Mouse (Mus musculus): ENCODE data around the gene Gls2. TPM values are rescaled to one million over a fixed set of nuclear protein-coding genes. Genes with fewer than 3 reads are reported as not detected.

Gls2 gene
- polyA plus RNA-seq (2012; rRNA removed), result 4.7 and 5.8 TPM in 2 replicates

GRCm38 (mm10) chr10:128194024-128194550, at the start of gene Gls2:
Gene Gls2 (plus strand): TSS chr10:128194457.

GRCm38 (mm10) chr10:128179989-128180388, 14.3 kb upstream of the Gls2 start, which contains the start of gene Rbms2:
Gene Rbms2 (minus strand): TSS chr10:128180297.

GRCm38 (mm10) chr10:128211390-128212108, 17.3 kb downstream of the Gls2 start, which contains the start of gene Spryd4:
Gene Spryd4 (minus strand): TSS chr10:128211807.

GRCm38 (mm10) chr10:128225538-128225937, 31.3 kb downstream of the Gls2 start, which contains the start of gene Mip:
Gene Mip (plus strand): TSS chr10:128225838.

GRCm38 (mm10) chr10:128231697-128232419, 37.6 kb downstream of the Gls2 start, which contains the start of gene Timeless:
Gene Timeless (plus strand): TSS chr10:128232065.

GRCm38 (mm10) chr10:128253677-128254255, 59.5 kb downstream of the Gls2 start, which contains the start of gene Apon:
Gene Apon (plus strand): TSS chr10:128254096.

Other genes with a start within 250 kb of the Gls2 start
- gene Hsd17b6, start 186.8 kb upstream of the Gls2 start, polyA plus RNA-seq (2012; rRNA removed), result 0.10 TPM in 1 of 2 replicates, not detected in the other
- gene Prim1, start 179.3 kb upstream of the Gls2 start, polyA plus RNA-seq (2012; rRNA removed), result 45.2 and 51.2 TPM in 2 replicates
- 343 and 396 TPM in 2 replicates for gene Naca, start 158.9 kb upstream of the Gls2 start, polyA plus RNA-seq (2012; rRNA removed)
- gene Ptges3, start 135.5 kb upstream of the Gls2 start, polyA plus RNA-seq (2012; rRNA removed), result 45.9 and 53.1 TPM in 2 replicates
- gene Atp5b, start 111.2 kb upstream of the Gls2 start, polyA plus RNA-seq (2012; rRNA removed), result 942 and 1,051 TPM in 2 replicates
- gene Baz2a, start 102.9 kb upstream of the Gls2 start, polyA plus RNA-seq (2012; rRNA removed), result 9.0 and 10.6 TPM in 2 replicates
- 10.2 and 10.3 TPM in 2 replicates for gene Rbms2, start 14.2 kb upstream of the Gls2 start, polyA plus RNA-seq (2012; rRNA removed)
- 11.3 and 14.6 TPM in 2 replicates for gene Spryd4, start 17.4 kb downstream of the Gls2 start, polyA plus RNA-seq (2012; rRNA removed)
- 0.02 TPM in 2 replicates for gene Mip, start 31.4 kb downstream of the Gls2 start, polyA plus RNA-seq (2012; rRNA removed)
- gene Timeless, start 37.6 kb downstream of the Gls2 start, polyA plus RNA-seq (2012; rRNA removed), result 11.7 and 14.6 TPM in 2 replicates
- 0.76 and 0.77 TPM in 2 replicates for gene Apon, start 59.6 kb downstream of the Gls2 start, polyA plus RNA-seq (2012; rRNA removed)
- 55.6 and 67.0 TPM in 2 replicates for gene Apof, start 74.2 kb downstream of the Gls2 start, polyA plus RNA-seq (2012; rRNA removed)
- gene Stat2, start 76.1 kb downstream of the Gls2 start, polyA plus RNA-seq (2012; rRNA removed), result 6.0 and 7.8 TPM in 2 replicates
- 0.05 and 0.07 TPM in 2 replicates for gene Il23a, start 104.3 kb downstream of the Gls2 start, polyA plus RNA-seq (2012; rRNA removed)
- 11.6 and 14.5 TPM in 2 replicates for gene Pan2, start 108.9 kb downstream of the Gls2 start, polyA plus RNA-seq (2012; rRNA removed)
- 40.1 and 42.6 TPM in 2 replicates for gene Cnpy2, start 128.0 kb downstream of the Gls2 start, polyA plus RNA-seq (2012; rRNA removed)
- gene Cs, start 143.3 kb downstream of the Gls2 start, polyA plus RNA-seq (2012; rRNA removed), result 77.6 and 86.0 TPM in 2 replicates
- 6.3 and 7.8 TPM in 2 replicates for gene Coq10a, start 174.5 kb downstream of the Gls2 start, polyA plus RNA-seq (2012; rRNA removed)
- 6.6 and 7.5 TPM in 2 replicates for gene Ankrd52, start 182.7 kb downstream of the Gls2 start, polyA plus RNA-seq (2012; rRNA removed)
- 27.1 and 33.4 TPM in 2 replicates for gene Slc39a5, start 206.8 kb downstream of the Gls2 start, polyA plus RNA-seq (2012; rRNA removed)
- 23.4 and 25.4 TPM in 2 replicates for gene Nabp2, start 217.0 kb downstream of the Gls2 start, polyA plus RNA-seq (2012; rRNA removed)
- 5.3 and 6.0 TPM in 2 replicates for gene Rnf41, start 217.2 kb downstream of the Gls2 start, polyA plus RNA-seq (2012; rRNA removed)

All from liver, embryonic 14 days (tissue).